Mouse (Mus musculus) cerebellum, postnatal 14 days (tissue): ENCODE results near the gene Defb36.
A peak's percentile ranks its signal among the peaks of the same experiment; 100 is the strongest.

Experiments
- DNase-seq, 2 experiments: peaks; one replicate each; pipeline ENCODE4 v3.0.0; 2021; ENCODE audit warnings: mixed read lengths in 2 of 2

Defb36 gene

GRCm38 (mm10) chr2:152604057-152604456 is at the start of gene Defb36:
Gene Defb36 (plus strand): TSS chr2:152604327.
- peak; percentile 20 to 53 for DNase-seq

- no peak for DNase-seq
Measured at GRCm38 (mm10) chr2:152556655-152557054, 47.5 kb upstream of the Defb36 start.

GRCm38 (mm10) chr2:152569038-152569437 is 35.1 kb upstream of the Defb36 start, which contains the start of gene Gm17416:
Gene Gm17416 (plus strand): TSS chr2:152569338.
- no peak for DNase-seq

- DNase-seq: no peak
Measured at GRCm38 (mm10) chr2:152569881-152570280, 34.2 kb upstream of the Defb36 start.

DNA sequence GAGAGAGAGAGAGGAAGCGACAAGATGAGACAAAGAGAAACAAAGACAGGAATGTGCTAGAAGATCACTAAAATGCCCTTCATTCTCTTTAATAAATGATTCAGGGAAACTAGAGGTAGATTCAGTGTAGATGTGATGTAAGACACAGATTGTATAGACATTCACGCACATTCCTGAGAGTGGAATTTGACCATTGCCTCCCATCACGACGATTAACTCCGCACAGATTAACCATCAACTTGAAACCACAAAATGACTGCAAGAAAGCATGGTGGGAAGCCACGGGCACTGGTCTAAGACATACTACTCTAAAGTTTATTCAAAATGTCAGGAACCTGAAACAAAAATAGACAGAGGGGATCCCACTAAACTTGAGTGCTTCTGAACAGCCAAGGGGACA is 33.8 kb upstream of the Defb36 start:
- DNase-seq: no peak

GRCm38 (mm10) chr2:152572114-152572794 is 31.9 kb upstream of the Defb36 start, which contains the start of gene Defb21:
Gene Defb21 (plus strand): TSS chr2:152572744.
- DNase-seq: peak; percentile 14 to 58

DNA sequence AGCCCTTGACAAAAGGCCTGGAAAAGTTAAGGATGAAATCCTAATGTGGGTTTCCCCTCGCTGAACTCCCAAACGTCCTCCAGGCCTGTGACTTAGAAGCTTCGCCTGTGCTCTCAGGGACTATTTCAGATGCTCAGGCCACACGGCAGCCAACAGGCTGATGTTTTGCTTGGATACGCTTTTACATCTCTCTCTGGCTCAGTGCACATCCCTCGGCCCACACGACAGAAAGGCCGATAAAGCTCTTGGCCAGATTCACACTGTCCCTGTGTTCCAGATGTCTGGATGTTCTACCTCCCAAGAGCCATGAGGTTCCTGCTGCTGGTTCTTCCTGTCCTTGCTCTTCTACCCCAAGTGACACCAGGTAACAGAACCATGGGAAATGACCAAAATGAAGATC is 30.6 kb upstream of the Defb36 start:
- DNase-seq: no peak

DNA sequence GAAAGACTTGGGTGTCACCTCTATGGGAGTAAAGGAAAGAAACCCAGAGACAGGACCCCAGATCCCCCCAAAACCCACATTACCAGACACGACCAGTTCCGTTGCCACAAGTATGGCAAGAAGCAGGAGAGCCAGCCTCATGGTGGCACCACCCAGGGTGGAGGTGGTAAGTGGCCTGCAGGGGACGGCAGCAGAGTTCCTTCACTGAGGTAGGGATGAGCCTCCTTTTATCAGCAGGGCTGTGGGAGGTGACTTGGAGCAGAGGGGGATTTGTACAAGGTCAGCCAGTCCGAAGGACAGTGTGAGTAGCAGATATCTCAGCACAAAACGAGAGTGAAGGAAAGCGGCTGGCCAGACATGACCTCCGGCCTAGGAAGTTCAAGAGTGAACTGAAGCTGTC is 24.0 kb upstream of the Defb36 start, which contains the start of gene Defb19:
Defb19 (minus strand) TSS at position 206 of the 400 bp plus-strand sequence.
- no peak for DNase-seq

- no peak for DNase-seq
Measured at GRCm38 (mm10) chr2:152580612-152581011, 23.5 kb upstream of the Defb36 start.

DNA sequence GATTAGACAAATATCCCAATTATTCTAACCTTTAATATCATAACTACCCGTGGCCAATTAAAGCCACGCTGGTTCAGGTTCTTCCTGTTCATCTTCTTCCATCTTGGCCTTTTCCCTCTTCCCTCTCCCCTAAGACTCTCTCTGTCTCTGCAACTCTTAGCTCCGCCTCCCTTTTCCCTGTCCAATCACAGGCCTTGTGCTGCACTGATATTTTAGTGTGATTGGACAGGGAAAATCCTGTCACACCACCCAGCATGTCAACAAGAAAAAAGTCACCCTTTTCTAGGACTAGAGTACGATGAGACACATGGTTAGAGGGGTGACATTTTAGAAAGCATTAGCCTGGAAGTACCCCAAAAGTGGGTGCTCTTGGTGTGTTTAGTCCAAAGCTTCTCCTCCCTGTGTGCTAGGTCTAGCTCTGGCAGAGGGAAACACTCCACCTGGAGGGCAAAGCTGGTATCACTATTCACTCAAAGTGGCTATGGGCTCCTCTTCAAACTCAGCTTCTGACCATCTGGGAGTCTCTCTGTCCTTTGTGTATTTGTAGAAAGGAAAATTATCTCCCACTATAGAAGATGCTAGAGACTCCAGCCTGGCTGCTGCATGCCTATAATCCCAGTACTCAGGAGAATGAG is 17.1 kb upstream of the Defb36 start:
- peak; percentile 13 to 33 for DNase-seq

GRCm38 (mm10) chr2:152588450-152588849 is 15.7 kb upstream of the Defb36 start:
- DNase-seq: no peak

DNA sequence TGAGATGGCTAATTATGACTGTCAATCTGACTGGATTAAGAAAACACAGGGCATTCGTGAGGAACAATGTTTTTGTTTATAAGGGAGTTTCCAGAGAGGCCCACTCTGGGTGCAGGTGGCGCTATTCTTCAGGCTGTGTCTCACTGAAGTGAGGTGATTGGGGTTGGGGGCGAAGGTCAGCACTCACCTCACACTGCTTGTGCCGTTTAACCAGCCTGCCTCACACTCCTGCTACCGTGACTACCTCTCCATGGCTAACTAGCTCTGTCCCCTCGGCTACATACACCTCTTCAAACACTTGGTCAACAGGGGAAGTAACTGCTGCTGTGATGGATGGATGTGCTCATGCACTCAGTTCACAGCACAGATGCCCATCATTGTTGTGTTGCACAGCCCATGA is 15.1 kb upstream of the Defb36 start:
- no peak for DNase-seq

DNA sequence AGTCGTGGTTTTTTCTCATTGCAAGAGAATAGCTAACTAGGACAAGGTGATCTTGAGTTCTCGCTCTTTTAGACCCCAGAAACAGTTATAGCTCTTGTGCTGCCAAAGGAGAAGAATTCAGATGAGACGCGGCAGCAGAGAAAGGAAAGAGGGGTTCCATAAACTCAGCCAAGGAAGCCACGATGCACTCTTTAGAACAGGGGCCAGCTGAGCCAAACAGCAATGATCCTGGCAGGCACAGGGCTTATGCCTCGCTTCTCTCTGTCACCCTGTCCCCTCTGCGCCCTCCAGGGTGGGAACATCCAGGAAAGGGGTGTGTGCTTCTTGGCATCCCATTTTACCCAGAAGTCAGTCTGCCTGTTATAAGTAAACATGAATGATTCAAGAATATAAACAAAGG is 4.8 kb upstream of the Defb36 start, which contains the start of gene Defb45:
Defb45 (minus strand) TSS at position 101 of the 400 bp plus-strand sequence.
- no peak for DNase-seq

DNA sequence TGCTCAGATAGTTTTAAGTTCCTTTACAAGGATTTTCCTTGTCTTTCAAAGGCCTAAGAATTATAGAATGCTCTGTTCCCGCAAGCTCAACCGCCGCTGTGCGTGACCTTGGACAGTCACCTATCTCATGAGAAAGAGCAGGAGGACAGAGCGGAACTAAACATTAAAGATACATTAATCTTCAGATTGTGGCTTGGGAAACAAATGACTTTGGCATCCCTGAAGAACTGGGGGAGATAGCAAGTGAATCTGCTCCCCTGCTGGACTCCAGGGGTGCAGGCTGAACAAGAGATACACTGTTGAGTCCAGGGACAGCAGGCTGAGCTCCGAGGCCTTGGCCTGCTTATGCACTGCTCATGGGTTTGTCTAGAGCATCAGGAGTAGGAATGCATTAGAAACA is 4.1 kb upstream of the Defb36 start:
- DNase-seq: no peak

DNA sequence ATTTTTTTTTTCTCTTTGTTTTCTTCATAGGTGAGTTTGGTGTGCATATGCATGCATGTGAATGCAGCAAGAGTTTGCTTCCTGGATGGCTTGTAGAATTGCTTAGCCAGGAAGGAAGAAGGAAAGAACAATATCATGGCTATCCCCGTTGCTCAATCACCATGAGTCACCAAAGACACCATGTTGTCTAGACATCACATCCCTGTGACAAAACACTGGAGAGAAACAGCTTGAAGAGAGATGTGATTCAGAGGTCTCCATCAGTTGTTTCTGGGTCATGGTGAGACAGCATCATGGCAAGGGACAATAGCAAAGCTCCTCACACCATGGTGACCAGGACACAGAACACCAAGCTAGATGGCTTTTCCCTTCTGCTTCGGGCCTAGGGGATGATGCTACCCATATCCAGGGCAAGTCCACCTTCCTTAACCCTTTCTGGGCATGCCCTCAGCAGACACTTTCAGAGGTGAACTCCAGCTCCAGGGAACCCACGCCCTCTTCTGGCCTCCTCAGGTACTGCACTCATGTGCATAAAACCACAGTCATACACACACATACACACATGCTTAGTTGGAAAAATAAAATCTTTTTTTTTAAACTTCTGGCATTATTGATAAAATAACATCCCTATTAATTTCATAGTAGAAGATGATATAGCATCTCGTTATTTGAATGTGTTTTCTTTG is 2.7 kb upstream of the Defb36 start:
- DNase-seq: no peak

DNA sequence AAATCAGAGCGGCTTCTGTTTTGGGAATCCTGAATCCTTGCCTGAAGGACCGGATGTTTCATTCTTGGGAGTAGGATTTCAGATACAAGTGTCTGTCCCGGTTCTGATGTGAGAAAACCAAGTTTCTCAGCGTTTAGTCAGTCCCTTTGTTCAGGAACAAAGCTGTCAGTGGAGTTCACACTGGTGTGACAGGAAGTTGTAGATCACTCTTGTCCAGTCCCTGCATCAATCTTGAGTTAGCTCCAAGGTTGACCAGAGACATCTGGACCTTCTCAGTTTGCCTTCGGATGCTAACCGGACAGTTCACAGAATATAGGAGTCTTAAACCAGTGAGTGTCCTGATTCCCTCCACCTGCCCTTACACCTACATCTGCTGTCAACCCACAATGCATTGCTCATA is 3.6 kb downstream of the Defb36 start:
- DNase-seq: no peak

- DNase-seq: no peak
Measured at GRCm38 (mm10) chr2:152608719-152609118, 4.6 kb downstream of the Defb36 start.

GRCm38 (mm10) chr2:152612193-152612592 is 8.1 kb downstream of the Defb36 start:
- peak; percentile 15 to 23 for DNase-seq

GRCm38 (mm10) chr2:152615563-152615962 is 11.4 kb downstream of the Defb36 start:
- peak; percentile 68 to 78 for DNase-seq

GRCm38 (mm10) chr2:152616470-152616869 is 12.3 kb downstream of the Defb36 start:
- DNase-seq: no peak

DNA sequence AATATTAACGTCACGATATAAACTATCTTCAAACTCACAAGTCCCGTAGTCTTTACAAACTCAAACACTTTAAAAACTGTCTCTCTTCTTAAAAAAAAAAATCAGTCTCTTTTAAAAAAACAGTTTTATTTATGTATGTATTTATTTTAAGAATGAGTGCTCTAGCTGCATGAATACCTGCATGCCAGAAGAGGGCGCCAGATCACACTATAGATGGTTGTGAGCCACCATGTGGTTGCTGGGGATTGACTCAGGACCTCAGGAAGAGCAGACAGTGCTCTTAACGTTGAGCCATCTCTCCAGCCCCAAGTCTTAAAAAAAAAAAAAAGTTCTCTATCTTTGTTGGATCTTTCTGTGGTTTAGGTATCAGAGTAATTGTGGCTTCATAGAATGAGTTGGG is 13.2 kb downstream of the Defb36 start:
- DNase-seq: peak in 1 of 2 experiments; percentile 46

GRCm38 (mm10) chr2:152620367-152621134 is 16.4 kb downstream of the Defb36 start:
- no peak for DNase-seq

DNA sequence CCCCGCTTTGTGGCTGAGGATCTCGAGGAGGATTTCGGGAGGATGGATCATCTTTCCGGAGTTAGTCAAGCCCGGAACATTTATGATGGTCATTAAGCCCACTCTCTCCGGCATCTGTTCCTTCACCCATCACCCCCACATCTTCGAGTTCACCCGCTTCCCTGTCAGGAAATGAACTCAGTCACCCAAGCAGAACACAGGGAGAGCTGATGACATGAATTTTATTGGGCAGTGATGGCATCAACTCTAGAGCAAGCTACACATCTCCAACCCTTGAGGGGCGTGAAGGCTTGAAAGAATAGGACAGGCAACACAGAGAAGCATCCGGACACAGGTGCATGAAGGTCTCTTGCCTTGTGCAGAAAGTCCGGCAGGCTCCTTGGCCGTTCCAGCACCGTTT is 18.0 kb downstream of the Defb36 start:
- DNase-seq: no peak
